Mouse (Mus musculus) central nervous system, embryonic 14 days (tissue): ENCODE data around the gene Rrp12. TPM values are rescaled to one million over a fixed set of nuclear protein-coding genes. Genes with fewer than 3 reads are reported as not detected.

Experiments
- polyA plus RNA-seq: library from polyadenylated mRNA; depleted of rRNA; stranded (reverse); fragments of >200 nt; gene quantifications from 2 replicates; pipeline ENCODE4 v1.2.3, GENCODE M21; 2012; rRNA removed

Gene Rrp12
- polyA plus RNA-seq, result 15.3 and 16.0 TPM in 2 replicates

DNA sequence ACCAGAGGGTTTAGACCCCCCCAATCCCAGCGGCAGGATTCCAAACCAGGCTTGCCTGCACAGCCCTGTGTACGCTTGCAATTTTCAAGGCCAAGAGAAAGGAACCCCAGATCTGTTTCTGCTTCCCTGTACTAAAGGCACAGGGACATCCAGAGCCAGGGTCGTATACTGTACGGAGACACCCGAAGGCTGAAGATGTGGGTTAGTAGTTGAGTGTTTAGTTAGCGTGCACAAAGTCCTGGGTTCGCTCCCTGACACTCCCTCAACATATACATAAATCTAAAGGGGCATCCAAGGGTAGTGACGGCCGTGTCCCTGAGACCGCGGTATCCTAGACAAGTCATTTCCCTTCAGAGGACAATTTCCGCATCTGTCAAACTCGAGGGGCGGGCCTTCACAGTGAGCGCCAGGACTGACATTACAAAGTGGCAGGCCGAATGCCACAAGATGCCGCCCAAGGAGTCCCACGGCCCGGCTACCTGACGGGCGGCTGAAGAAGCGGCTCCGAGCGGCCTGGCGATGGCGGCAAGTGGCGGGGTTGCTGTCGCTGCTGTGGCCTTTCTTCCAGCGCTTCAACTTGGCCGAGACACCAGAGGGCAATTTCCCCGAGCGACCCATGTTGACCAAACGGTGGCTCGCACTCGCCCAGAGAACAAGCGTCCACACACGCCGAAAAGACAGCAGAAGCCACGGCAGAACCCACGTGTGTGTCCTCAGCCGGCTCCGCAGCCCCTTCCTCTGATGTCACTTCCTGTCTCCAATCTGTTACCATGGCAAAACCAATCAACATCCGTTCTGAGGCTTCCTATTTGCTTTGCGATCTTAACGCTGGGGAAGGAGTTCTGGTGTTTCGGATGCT lies at the start of gene Rrp12:
Gene Rrp12 (minus strand): TSS at position 714 of the 859 bp plus-strand sequence.

GRCm38 (mm10) chr19:41933179-41934086 lies 37.5 kb upstream of the Rrp12 start, which contains the start of the genes Exosc1 and Zdhhc16:
Gene Exosc1 (minus strand): TSS chr19:41933423.
Gene Zdhhc16 (plus strand): TSS chr19:41933480.

DNA sequence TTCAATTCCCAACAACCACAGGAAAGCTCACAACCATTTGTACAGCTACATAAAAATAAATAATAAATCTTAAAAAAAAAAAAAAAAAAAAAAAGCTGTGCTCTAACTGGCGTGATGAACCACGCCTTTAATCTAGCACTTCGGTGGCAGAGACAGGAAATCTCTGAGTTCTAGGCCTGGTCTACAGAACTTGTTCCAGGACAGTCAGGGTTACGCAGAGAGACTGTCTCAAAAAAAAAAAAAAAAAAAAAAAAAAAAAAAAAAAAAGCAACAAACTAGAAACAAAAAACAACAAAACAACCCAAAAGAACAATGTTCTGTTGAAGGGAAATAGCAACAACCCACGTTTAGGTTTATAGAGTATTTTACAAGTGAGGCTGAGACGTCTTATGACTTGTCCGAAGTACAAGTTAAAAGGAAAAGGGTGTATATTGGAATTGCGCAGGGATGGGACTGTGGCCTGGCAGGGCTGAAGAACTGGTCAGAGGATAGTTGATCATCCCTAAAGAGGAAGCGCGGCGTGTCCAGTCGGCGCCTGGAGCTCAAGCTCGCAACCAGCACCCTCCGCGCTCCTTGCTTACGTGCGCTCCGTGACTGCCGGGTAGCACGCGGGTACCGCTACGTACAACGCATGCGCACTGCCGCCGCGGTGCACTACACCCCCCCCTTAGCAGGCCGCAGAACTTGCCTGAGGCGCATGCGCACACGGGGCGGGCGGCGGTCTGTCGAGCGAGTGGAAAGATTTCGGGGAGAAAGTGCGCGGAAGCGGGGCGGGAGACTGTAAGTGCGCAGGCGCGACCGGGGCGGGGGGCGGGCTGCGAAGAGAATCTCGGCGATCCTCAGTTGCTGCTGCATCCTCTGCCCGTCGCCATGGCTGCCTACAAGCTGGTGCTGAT lies 15.5 kb upstream of the Rrp12 start, which contains the start of gene Pgam1:
Gene Pgam1 (plus strand): TSS at position 746 of the 896 bp plus-strand sequence.

GRCm38 (mm10) chr19:41847992-41848851 lies 47.8 kb downstream of the Rrp12 start, which contains the start of gene Frat2:
Gene Frat2 (minus strand): TSS chr19:41848132.

GRCm38 (mm10) chr19:41829381-41830105 lies 66.4 kb downstream of the Rrp12 start, which contains the start of gene Frat1:
Gene Frat1 (plus strand): TSS chr19:41829970.

Other genes with a start within 250 kb of the Rrp12 start
- gene Slit1, start 152.5 kb downstream of the Rrp12 start, polyA plus RNA-seq, result 29.0 and 30.5 TPM in 2 replicates
- 12.2 and 14.2 TPM in 2 replicates for gene Arhgap19, start 94.1 kb downstream of the Rrp12 start, polyA plus RNA-seq
- 7.8 and 10.0 TPM in 2 replicates for gene Frat1, start 66.2 kb downstream of the Rrp12 start, polyA plus RNA-seq
- gene Frat2, start 48.0 kb downstream of the Rrp12 start, polyA plus RNA-seq, result 13.6 and 16.4 TPM in 2 replicates
- gene Pgam1, start 15.8 kb upstream of the Rrp12 start, polyA plus RNA-seq, result 414 and 458 TPM in 2 replicates
- 36.0 and 38.2 TPM in 2 replicates for gene Exosc1, start 37.2 kb upstream of the Rrp12 start, polyA plus RNA-seq
- gene Zdhhc16, start 37.3 kb upstream of the Rrp12 start, polyA plus RNA-seq, result 94.0 and 94.3 TPM in 2 replicates
- 71.0 and 74.5 TPM in 2 replicates for gene Mms19, start 85.0 kb upstream of the Rrp12 start, polyA plus RNA-seq
- gene Ubtd1, start 85.6 kb upstream of the Rrp12 start, polyA plus RNA-seq, result 16.1 and 21.5 TPM in 2 replicates
- 0.23 and 0.68 TPM in 2 replicates for gene Ankrd2, start 139.8 kb upstream of the Rrp12 start, polyA plus RNA-seq
- 1.4 and 2.1 TPM in 2 replicates for gene Hoga1, start 149.4 kb upstream of the Rrp12 start, polyA plus RNA-seq
- 0.20 and 0.33 TPM in 2 replicates for gene 4933411K16Rik, start 156.1 kb upstream of the Rrp12 start, polyA plus RNA-seq
- gene Morn4, start 190.2 kb upstream of the Rrp12 start, polyA plus RNA-seq, result 108 and 124 TPM in 2 replicates
- 42.0 and 42.3 TPM in 2 replicates for gene Pi4k2a, start 194.3 kb upstream of the Rrp12 start, polyA plus RNA-seq
- 6.5 and 7.9 TPM in 2 replicates for gene Avpi1, start 232.9 kb upstream of the Rrp12 start, polyA plus RNA-seq